Mouse (Mus musculus) Muller cell, postnatal 12 days (primary cell): ENCODE data around the gene Tmc2.

Experiments used
- DNase-seq: peaks from one replicate; pipeline ENCODE4 v3.0.0-alpha.2; 2015; ENCODE audit errors: inconsistent ontology term

The Tmc2 gene

GRCm38 (mm10) chr2:130194894-130195293 is at the start of gene Tmc2:
Tmc2 (plus strand) TSS chr2:130195194.
- DNase-seq: no peak

- no peak for DNase-seq
These were observed 48.8 kb upstream of the Tmc2 start for GRCm38 (mm10) chr2:130146089-130146668.

GRCm38 (mm10) chr2:130155171-130155570 is 39.8 kb upstream of the Tmc2 start:
- no peak for DNase-seq

GRCm38 (mm10) chr2:130155851-130156250 is 39.1 kb upstream of the Tmc2 start:
- DNase-seq: no peak

GRCm38 (mm10) chr2:130157231-130158087 is 37.5 kb upstream of the Tmc2 start:
- DNase-seq: no peak

GRCm38 (mm10) chr2:130158088-130158437 is 36.9 kb upstream of the Tmc2 start:
- DNase-seq: no peak

- DNase-seq: no peak
These were observed 32.3 kb upstream of the Tmc2 start for GRCm38 (mm10) chr2:130162701-130163100.

GRCm38 (mm10) chr2:130166311-130167214 is 28.4 kb upstream of the Tmc2 start:
- peak; percentile 83 for DNase-seq

- peak; percentile 40 for DNase-seq
These were observed 27.1 kb upstream of the Tmc2 start for GRCm38 (mm10) chr2:130167861-130168260.

- no peak for DNase-seq
These were observed 23.3 kb upstream of the Tmc2 start for GRCm38 (mm10) chr2:130171674-130172073.

- no peak for DNase-seq
These were observed 18.2 kb upstream of the Tmc2 start for GRCm38 (mm10) chr2:130176820-130177219.

- DNase-seq: peak; percentile 49
These were observed 16.7 kb upstream of the Tmc2 start for GRCm38 (mm10) chr2:130178381-130178705.

GRCm38 (mm10) chr2:130178706-130179506 is 16.1 kb upstream of the Tmc2 start, which contains the start of gene Snrpb:
Snrpb (minus strand) TSS chr2:130179403.
- peak; percentile 89 for DNase-seq

GRCm38 (mm10) chr2:130179507-130180019 is 15.4 kb upstream of the Tmc2 start:
- no peak for DNase-seq

GRCm38 (mm10) chr2:130188391-130188790 is 6.6 kb upstream of the Tmc2 start:
- DNase-seq: no peak

- DNase-seq: no peak
These were observed 6.0 kb downstream of the Tmc2 start for GRCm38 (mm10) chr2:130200961-130201360.

- DNase-seq: no peak
These were observed 12.4 kb downstream of the Tmc2 start for GRCm38 (mm10) chr2:130207376-130207775.

- DNase-seq: peak; percentile 22
These were observed 13.0 kb downstream of the Tmc2 start for GRCm38 (mm10) chr2:130207996-130208395.

- no peak for DNase-seq
These were observed 14.6 kb downstream of the Tmc2 start for GRCm38 (mm10) chr2:130209636-130210035.

- DNase-seq: no peak
These were observed 16.6 kb downstream of the Tmc2 start for GRCm38 (mm10) chr2:130211581-130211980.

GRCm38 (mm10) chr2:130246912-130247311 is 51.9 kb downstream of the Tmc2 start:
- peak; percentile 19 for DNase-seq
